Mouse (Mus musculus) inflammation-experienced regulatory T-cells, adult 6 months (primary cell): ENCODE results near the gene Cfb. TPM values are rescaled to one million over a fixed set of nuclear protein-coding genes. Genes with fewer than 3 reads are reported as not detected.

Source experiments
- ATAC-seq: one replicate; pipeline ENCODE4 v1.8.0; 2017
- polyA plus RNA-seq, 3 experiments: library from polyadenylated mRNA; unstranded; fragments of 100-300 nt; shearing (Covaris generic); gene quantifications; one replicate each; pipeline ENCODE4 v1.2.1; 2017

Cfb gene
- polyA plus RNA-seq, 3 experiments from 2014 or later: 0.24 to 2.6 (median 0.37) TPM

GRCm38 (mm10) chr17:34883332-34883731 is 21.0 kb upstream of the Cfb start:
- ATAC-seq: no peak

- no peak for ATAC-seq
These were observed 19.5 kb upstream of the Cfb start, which contains the start of gene Gm20547 for GRCm38 (mm10) chr17:34881683-34882310. Gm20547 (minus strand) TSS chr17:34882042.

- ATAC-seq: no peak
These were observed 18.8 kb upstream of the Cfb start for GRCm38 (mm10) chr17:34881166-34881565.

- ATAC-seq: peak; percentile 86
These were observed 17.1 kb upstream of the Cfb start, which contains the start of gene Zbtb12 for GRCm38 (mm10) chr17:34879336-34879879. Zbtb12 (plus strand) TSS chr17:34879483.

- ATAC-seq: no peak
These were observed 12.0 kb upstream of the Cfb start for GRCm38 (mm10) chr17:34874321-34874720.

- ATAC-seq: no peak
These were observed 3.7 kb upstream of the Cfb start for GRCm38 (mm10) chr17:34865981-34866380.

- no peak for ATAC-seq
These were observed 458 bp downstream of the Cfb start for GRCm38 (mm10) chr17:34861704-34862415.

- no peak for ATAC-seq
These were observed 1.8 kb downstream of the Cfb start for GRCm38 (mm10) chr17:34860514-34860913.

GRCm38 (mm10) chr17:34858670-34859069 is 3.6 kb downstream of the Cfb start:
- ATAC-seq: no peak

- peak; percentile 46 for ATAC-seq
These were observed 6.5 kb downstream of the Cfb start for GRCm38 (mm10) chr17:34855825-34856224.

- no peak for ATAC-seq
These were observed 7.6 kb downstream of the Cfb start for GRCm38 (mm10) chr17:34854761-34855160.

GRCm38 (mm10) chr17:34853511-34853910 is 8.8 kb downstream of the Cfb start:
- ATAC-seq: no peak

- ATAC-seq: no peak
These were observed 11.7 kb downstream of the Cfb start for GRCm38 (mm10) chr17:34850517-34851125.

GRCm38 (mm10) chr17:34849722-34850516 is 12.4 kb downstream of the Cfb start, which contains the start of the genes Skiv2l and Nelfe:
Skiv2l (minus strand) TSS chr17:34850210.
Nelfe (plus strand) TSS chr17:34850391.
- ATAC-seq: peak; percentile 98

GRCm38 (mm10) chr17:34847615-34848014 is 14.7 kb downstream of the Cfb start:
- no peak for ATAC-seq

GRCm38 (mm10) chr17:34847192-34847591 is 15.1 kb downstream of the Cfb start:
- ATAC-seq: no peak

- no peak for ATAC-seq
These were observed 17.4 kb downstream of the Cfb start for GRCm38 (mm10) chr17:34844884-34845283.

GRCm38 (mm10) chr17:34840736-34841307 is 21.5 kb downstream of the Cfb start:
- ATAC-seq: no peak

- no peak for ATAC-seq
These were observed 23.5 kb downstream of the Cfb start for GRCm38 (mm10) chr17:34838785-34839184.

- peak; percentile 4 for ATAC-seq
These were observed 24.6 kb downstream of the Cfb start for GRCm38 (mm10) chr17:34837464-34838324.

GRCm38 (mm10) chr17:34836856-34837221 is 25.5 kb downstream of the Cfb start, which contains the start of the genes Stk19 and Dxo:
Stk19 (minus strand) TSS chr17:34836945.
Dxo (plus strand) TSS chr17:34837019.
- ATAC-seq: peak; percentile 92
